13 mouse cellular contexts compared by ENCODE assay signal in the genomic region with DNA sequence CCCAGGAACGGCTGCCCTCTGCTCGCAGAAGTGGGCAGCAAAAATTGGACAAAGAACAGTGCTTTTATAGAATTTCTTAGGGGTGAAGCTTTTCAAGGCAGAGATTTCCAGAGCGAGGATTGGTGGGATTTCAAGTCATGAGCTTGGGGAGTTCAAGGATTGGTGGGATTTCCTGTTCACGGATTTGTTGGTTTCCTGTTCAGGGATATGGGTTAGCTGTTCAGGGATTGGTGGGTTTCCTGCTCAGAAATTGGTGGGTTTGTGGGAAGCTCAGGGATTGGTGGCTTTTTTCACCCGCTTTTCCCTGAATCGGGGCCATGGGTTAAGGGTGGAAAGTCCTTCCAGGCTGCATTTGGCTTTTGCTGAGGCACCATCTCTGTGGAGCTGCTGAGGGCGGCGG. TPM values are rescaled to one million over a fixed set of nuclear protein-coding genes. Genes with fewer than 3 reads are reported as not detected.
DNase-seq lines count a peak whose midpoint lies in the region; ATAC-seq and TF ChIP-seq lines count a peak whose summit lies in the region.
"Had no signal": no experiment of that assay in that cellular context is flagged by ENCODE, and none has a peak within 500 bp of the region (broad histone marks: within the 10 kb centered on the region; RNA-seq: fewer than 3 reads in every experiment).

No protein-coding gene starts in this region.

- no peaks in the 10 kb centered on the region for H3K27me3 ChIP-seq in hindbrain, embryonic 15.5 days
- no peaks in the 10 kb centered on the region for H3K27me3 ChIP-seq in hindbrain, embryonic 11.5 days (ENCODE audit: control insufficient read depth, insufficient read depth, low read length)
- H3K27me3 ChIP-seq in limb, embryonic 13.5 days, result no peaks in the 10 kb centered on the region
- 0 out of 2 replicates have a peak, but pooled peaks cover 2% of the 10 kb centered on the region for H3K27me3 ChIP-seq in intestine, postnatal 0 days (replicated peaks; ENCODE audit: control insufficient read depth, insufficient read depth, low read length)
- H3K27me3 ChIP-seq: embryonic facial prominence, embryonic 15.5 days had no signal

- H3K9me3 ChIP-seq in hindbrain, embryonic 15.5 days, result no peaks in the 10 kb centered on the region
- no peaks in the 10 kb centered on the region for H3K9me3 ChIP-seq in hindbrain, embryonic 11.5 days (ENCODE audit: control insufficient read depth, low read length)
- no peaks in the 10 kb centered on the region for H3K9me3 ChIP-seq in limb, embryonic 13.5 days
- no peaks in the 10 kb centered on the region for H3K9me3 ChIP-seq in intestine, postnatal 0 days (ENCODE audit: control insufficient read depth)
- H3K9me3 ChIP-seq: embryonic facial prominence, embryonic 15.5 days had no signal

- DNase-seq in hindbrain, embryonic 11.5 days (ENCODE audit: low spot score), result no peak
- DNase-seq in ES-CJ7 (ENCODE audit: low read depth, low spot score) (peak; percentile 92), WW6 (ENCODE audit: low read depth, low spot score) (peak; percentile 78)
- no peak for DNase-seq in urinary bladder, postnatal 4 days (ENCODE audit: low spot score in 2 of 2)
- DNase-seq: cerebellum, adult 2 months; kidney, postnatal 10 days; layer of hippocampus, postnatal 36 days; right cerebral cortex, postnatal 14 days had no signal

- H3K4me2 ChIP-seq in hindbrain, embryonic 15.5 days, result peak overlapping the region; percentile 26; the same call in 1 of the 2 replicates
- no peak overlapping the region for H3K4me2 ChIP-seq in hindbrain, embryonic 11.5 days (replicated peaks; ENCODE audit: low read depth, low read length)
- peak overlapping the region; percentile 45 for H3K4me2 ChIP-seq in limb, embryonic 13.5 days (replicated peaks)
- H3K4me2 ChIP-seq in intestine, postnatal 0 days (replicated peaks; ENCODE audit: low read depth), result no peak overlapping the region
- H3K4me2 ChIP-seq: embryonic facial prominence, embryonic 15.5 days had no signal

- H3K36me3 ChIP-seq in hindbrain, embryonic 15.5 days, result no peaks in the 10 kb centered on the region
- H3K36me3 ChIP-seq in hindbrain, embryonic 11.5 days (ENCODE audit: control insufficient read depth, insufficient read depth, low read length), result no peaks in the 10 kb centered on the region
- H3K36me3 ChIP-seq in limb, embryonic 13.5 days, result no peaks in the 10 kb centered on the region
- no peaks in the 10 kb centered on the region for H3K36me3 ChIP-seq in intestine, postnatal 0 days (ENCODE audit: control insufficient read depth, insufficient read depth)
- H3K36me3 ChIP-seq: embryonic facial prominence, embryonic 15.5 days had no signal

- 60% methylated on average over 8 of the region's 8 CpGs for WGBS in hindbrain, embryonic 15.5 days
- WGBS in hindbrain, embryonic 11.5 days, result 62% methylated on average over 8 of the region's 8 CpGs
- WGBS in limb, embryonic 13.5 days, result 40% methylated on average over 8 of the region's 8 CpGs
- 56% methylated on average over 8 of the region's 8 CpGs for WGBS in intestine, postnatal 0 days

- TF ChIP-seq CTCF in intestine, postnatal 0 days (IDR thresholded peaks at IDR 0.05; ENCODE audit: low read depth), result no peak

- ATAC-seq in hindbrain, embryonic 15.5 days (ENCODE audit: low FRiP score, low read depth), result no peak
- ATAC-seq in hindbrain, embryonic 11.5 days (ENCODE audit: low FRiP score), result no peak
- ATAC-seq in limb, embryonic 13.5 days (ENCODE audit: low FRiP score, low read depth), result no peak
- ATAC-seq in intestine, postnatal 0 days, result no peak

- H3K9ac ChIP-seq in hindbrain, embryonic 15.5 days, result no peak overlapping the region
- H3K9ac ChIP-seq in hindbrain, embryonic 11.5 days (ENCODE audit: low read depth, low read length), result no peak overlapping the region
- peak overlapping the region; percentile 53 for H3K9ac ChIP-seq in limb, embryonic 13.5 days
- H3K9ac ChIP-seq in intestine, postnatal 0 days (ENCODE audit: low read depth, low read length), result no peak overlapping the region
- H3K9ac ChIP-seq: embryonic facial prominence, embryonic 15.5 days had no signal

- H3K4me3 ChIP-seq in hindbrain, embryonic 15.5 days, result no peak overlapping the region
- H3K4me3 ChIP-seq in hindbrain, embryonic 11.5 days (ENCODE audit: low read depth, low read length), result no peak overlapping the region
- no peak overlapping the region for H3K4me3 ChIP-seq in limb, embryonic 13.5 days
- H3K4me3 ChIP-seq in intestine, postnatal 0 days (ENCODE audit: low read depth, low read length), result no peak overlapping the region
- H3K4me3 ChIP-seq: embryonic facial prominence, embryonic 15.5 days had no signal

- no peak overlapping the region for H3K27ac ChIP-seq in hindbrain, embryonic 15.5 days (replicated peaks)
- no peak overlapping the region for H3K27ac ChIP-seq in hindbrain, embryonic 11.5 days (ENCODE audit: low read depth, low read length)
- no peak overlapping the region for H3K27ac ChIP-seq in limb, embryonic 13.5 days
- no peak overlapping the region for H3K27ac ChIP-seq in intestine, postnatal 0 days (ENCODE audit: low read depth, low read length)
- H3K27ac ChIP-seq: embryonic facial prominence, embryonic 15.5 days had no signal

- H3K4me1 ChIP-seq in hindbrain, embryonic 15.5 days (replicated peaks), result peaks cover 8% of the 10 kb centered on the region; the same call in 1 of the 2 replicates
- H3K4me1 ChIP-seq in hindbrain, embryonic 11.5 days (replicated peaks; ENCODE audit: control insufficient read depth, insufficient read depth, low read length), result no peaks in the 10 kb centered on the region
- peaks cover 24% of the 10 kb centered on the region for H3K4me1 ChIP-seq in limb, embryonic 13.5 days
- no peaks in the 10 kb centered on the region for H3K4me1 ChIP-seq in intestine, postnatal 0 days (replicated peaks; ENCODE audit: control insufficient read depth, insufficient read depth, low read length)

RNA-seq across cellular contexts. Expression of gene Sparc, which starts 35.4 kb away (rescaled TPM):
- polyA plus RNA-seq in hindbrain, embryonic 15.5 days (2015; fragmentation: Nextera tagmentation; extraction: Ambion mirVana), result 578 and 599 TPM in 2 replicates
- polyA plus RNA-seq in hindbrain, embryonic 11.5 days (2014; fragmentation: Nextera tagmentation; extraction: Ambion mirVana), result 528 and 573 TPM in 2 replicates
- 1,317 and 1,385 TPM in 2 replicates for polyA plus RNA-seq in limb, embryonic 13.5 days (2015; fragmentation: Nextera tagmentation; extraction: Ambion mirVana)
- 931 and 943 TPM in 2 replicates for polyA plus RNA-seq in intestine, postnatal 0 days (2015; fragmentation: Nextera tagmentation; extraction: Ambion mirVana)

RNA-seq across cellular contexts. Expression of gene Fat2, which starts 51.2 kb away (rescaled TPM):
- polyA plus RNA-seq in hindbrain, embryonic 15.5 days (2015; fragmentation: Nextera tagmentation; extraction: Ambion mirVana), result 0.25 and 0.40 TPM in 2 replicates
- polyA plus RNA-seq in hindbrain, embryonic 11.5 days (2014; fragmentation: Nextera tagmentation; extraction: Ambion mirVana), result 0.06 and 0.08 TPM in 2 replicates
- polyA plus RNA-seq in limb, embryonic 13.5 days (2015; fragmentation: Nextera tagmentation; extraction: Ambion mirVana), result 0.33 and 0.41 TPM in 2 replicates
- not detected in 2 replicates for polyA plus RNA-seq in intestine, postnatal 0 days (2015; fragmentation: Nextera tagmentation; extraction: Ambion mirVana)
- polyA plus RNA-seq: liver, adult 2 months had no signal

Comparison
In these comparisons a context has a peak if more than half of its experiments do, and no peak if none do; other contexts are left out.
1. H3K4me2 ChIP-seq: peak in hindbrain, embryonic 15.5 days (single experiment) and limb, embryonic 13.5 days (single experiment); none in hindbrain, embryonic 11.5 days (single experiment) and intestine, postnatal 0 days (single experiment).
2. DNase-seq: peak in ES-CJ7 (single experiment) and WW6 (single experiment); none in hindbrain, embryonic 11.5 days (single experiment) and urinary bladder, postnatal 4 days (0 of 2).